ENCODE assay signal across 8 mouse cellular contexts in the genomic region with DNA sequence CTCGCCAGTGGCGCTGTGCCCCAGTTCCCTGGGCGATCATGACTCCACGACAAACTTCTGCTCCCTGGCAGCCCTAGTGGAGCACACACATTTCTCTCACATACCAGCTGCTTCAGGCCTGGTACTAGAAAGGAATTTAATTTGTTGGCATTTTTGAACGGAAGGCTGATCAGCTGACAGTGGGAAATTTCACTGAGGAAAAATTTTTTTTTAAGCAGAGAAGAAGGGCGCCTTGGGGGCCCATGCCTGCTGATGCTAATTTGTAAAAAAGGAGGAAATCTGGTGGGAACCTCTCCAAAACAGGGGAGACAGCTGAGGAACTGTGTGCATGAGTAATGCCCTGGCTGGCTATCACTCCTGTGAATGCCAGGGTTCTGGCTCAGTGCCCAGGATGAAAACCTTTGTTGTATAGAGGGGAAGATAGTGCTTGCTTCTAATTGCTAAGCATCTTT.
DNase-seq lines count a peak whose midpoint lies in the region; ATAC-seq and TF ChIP-seq lines count a peak whose summit lies in the region.

No protein-coding gene starts in this region.

- DNase-seq in gastrocnemius, postnatal 14 days: peak; percentile 16
- DNase-seq in gastrocnemius, adult 8-10 months (ENCODE audit: low spot score in 2 of 2): no peak
- DNase-seq in cerebellum, adult 11 months: peak; percentile 9
- peak; percentile 86 for DNase-seq in hindbrain, postnatal 0 days (ENCODE audit: low spot score)
- no peak for DNase-seq in kidney, adult 18-20 months
- DNase-seq in heart, postnatal 25 days (ENCODE audit: low spot score): no peak
- no peak for DNase-seq in heart, postnatal 36 days

- no peak overlapping the region for H3K4me2 ChIP-seq in hindbrain, postnatal 0 days (ENCODE audit: low read depth, low read length)
- H3K4me2 ChIP-seq in neural tube, embryonic 13.5 days: no peak overlapping the region

- TF ChIP-seq CTCF in hindbrain, postnatal 0 days (IDR thresholded peaks at IDR 0.05; ENCODE audit: low read depth): peak; percentile 41

- H3K9ac ChIP-seq in hindbrain, postnatal 0 days (replicated peaks; ENCODE audit: low read length): no peak overlapping the region
- H3K9ac ChIP-seq in neural tube, embryonic 13.5 days: no peak overlapping the region

- H3K9me3 ChIP-seq in hindbrain, postnatal 0 days (ENCODE audit: low read length): no peaks in the 10 kb centered on the region
- no peaks in the 10 kb centered on the region for H3K9me3 ChIP-seq in neural tube, embryonic 13.5 days

- H3K27me3 ChIP-seq in hindbrain, postnatal 0 days (ENCODE audit: insufficient read depth, low read length): no peaks in the 10 kb centered on the region
- no peaks in the 10 kb centered on the region for H3K27me3 ChIP-seq in neural tube, embryonic 13.5 days

- peak overlapping the region; percentile 41; the same call in 1 of the 2 replicates for H3K27ac ChIP-seq in hindbrain, postnatal 0 days
- peak overlapping the region; percentile 53 for H3K27ac ChIP-seq in neural tube, embryonic 13.5 days (replicated peaks)

- 26% methylated on average over 6 of the region's 6 CpGs for WGBS in hindbrain, postnatal 0 days
- WGBS in neural tube, embryonic 13.5 days: 56% methylated on average over 6 of the region's 6 CpGs

- no peaks in the 10 kb centered on the region for H3K36me3 ChIP-seq in hindbrain, postnatal 0 days (ENCODE audit: insufficient read depth, low read length)
- no peaks in the 10 kb centered on the region for H3K36me3 ChIP-seq in neural tube, embryonic 13.5 days

- no peak overlapping the region for H3K4me3 ChIP-seq in hindbrain, postnatal 0 days (ENCODE audit: low read length)
- no peak overlapping the region for H3K4me3 ChIP-seq in neural tube, embryonic 13.5 days

- intact Hi-C loops in gastrocnemius, postnatal 14 days (cut with DNase I; ENCODE audit: low total_unique reads): no loop called here
- intact Hi-C loops in heart, postnatal 25 days (cut with DNase I): no loop called here
- intact Hi-C loops in heart, postnatal 36 days (cut with DNase I): no loop called here

- H3K4me1 ChIP-seq in hindbrain, postnatal 0 days (ENCODE audit: insufficient read depth, low read length): no peaks in the 10 kb centered on the region
- peaks cover 10% of the 10 kb centered on the region; the same call in 1 of the 2 replicates for H3K4me1 ChIP-seq in neural tube, embryonic 13.5 days (replicated peaks)

- ATAC-seq in hindbrain, postnatal 0 days: peak; percentile 97
- ATAC-seq in neural tube, embryonic 13.5 days (ENCODE audit: low read depth): peak; percentile 97

Comparison
In these comparisons a context has a peak if more than half of its experiments do, and no peak if none do; other contexts are left out.
1. DNase-seq: peak in gastrocnemius, postnatal 14 days (single experiment), cerebellum, adult 11 months (single experiment) and hindbrain, postnatal 0 days (single experiment); none in gastrocnemius, adult 8-10 months (0 of 2), kidney, adult 18-20 months (single experiment), heart, postnatal 25 days (single experiment) and heart, postnatal 36 days (0 of 2).